Mouse (Mus musculus) ovary, postnatal 36 days (tissue): ENCODE data around the gene Olig2.
A peak's percentile ranks its signal among the peaks of the same experiment; 100 is the strongest.
"Not testable (repeated sequence)": the region's sequence is repeated elsewhere in the genome, so short reads cannot be mapped to it uniquely, and the experiment has no call there.

ENCODE experiments used
- DNase-seq: peaks from one replicate; pipeline ENCODE4 v3.0.0; 2022; ENCODE audit warnings: low spot score, mixed read lengths

Gene Olig2

GRCm38 (mm10) chr16:91226883-91227759 lies 1.9 kb downstream of the Olig2 start:
- DNase-seq, result no peak

GRCm38 (mm10) chr16:91227760-91228043 lies 2.4 kb downstream of the Olig2 start:
- no peak for DNase-seq

- no peak for DNase-seq
Measured at GRCm38 (mm10) chr16:91228238-91229071, 3.2 kb downstream of the Olig2 start.

- no peak for DNase-seq
Measured at GRCm38 (mm10) chr16:91229072-91229348, 3.8 kb downstream of the Olig2 start.

- no peak for DNase-seq
Measured at GRCm38 (mm10) chr16:91229643-91230042, 4.4 kb downstream of the Olig2 start.

- no peak for DNase-seq
Measured at GRCm38 (mm10) chr16:91231781-91232469, 6.7 kb downstream of the Olig2 start.

GRCm38 (mm10) chr16:91232470-91233240 lies 7.4 kb downstream of the Olig2 start:
- no peak for DNase-seq

- DNase-seq, result no peak
Measured at GRCm38 (mm10) chr16:91233241-91233944, 8.1 kb downstream of the Olig2 start.

GRCm38 (mm10) chr16:91239024-91239423 lies 13.8 kb downstream of the Olig2 start:
- DNase-seq, result no peak

- DNase-seq, result no peak
Measured at GRCm38 (mm10) chr16:91246292-91246691, 21.0 kb downstream of the Olig2 start.

GRCm38 (mm10) chr16:91255419-91256164 lies 30.3 kb downstream of the Olig2 start:
- not testable (repeated sequence) for DNase-seq

- no peak for DNase-seq
Measured at GRCm38 (mm10) chr16:91258956-91259355, 33.7 kb downstream of the Olig2 start.

- DNase-seq, result no peak
Measured at GRCm38 (mm10) chr16:91260861-91261260, 35.6 kb downstream of the Olig2 start.

GRCm38 (mm10) chr16:91262467-91263220 lies 37.4 kb downstream of the Olig2 start:
- no peak for DNase-seq

GRCm38 (mm10) chr16:91265972-91266371 lies 40.7 kb downstream of the Olig2 start:
- DNase-seq, result no peak

GRCm38 (mm10) chr16:91268724-91269452 lies 43.6 kb downstream of the Olig2 start:
- DNase-seq, result no peak

- peak; percentile 37 for DNase-seq
Measured at GRCm38 (mm10) chr16:91269468-91270211, 44.4 kb downstream of the Olig2 start, which contains the start of gene Olig1. TSS of gene Olig1 (plus strand) at chr16:91269772.

- peak; percentile 5 for DNase-seq
Measured at GRCm38 (mm10) chr16:91270212-91270971, 45.1 kb downstream of the Olig2 start.
